Mouse (Mus musculus): ENCODE data around the gene Ate1. TPM values are rescaled to one million over a fixed set of nuclear protein-coding genes. Genes with fewer than 3 reads are reported as not detected.
"Not testable (repeated sequence)": the region's sequence is repeated elsewhere in the genome, so short reads cannot be mapped to it uniquely, and the experiment has no call there.

The Ate1 gene
- polyA plus RNA-seq, 1 experiment, result 10.6 TPM

- Histone ChIP-seq H3K27ac (ENCODE audit: insufficient read depth, low read depth, low read length) (no peak overlapping the region; the same call in 1 of the 2 replicates), H3K36me3 (ENCODE audit: control insufficient read depth, insufficient read depth, low read length) (peaks cover 3% of the 10 kb centered on the region; the same call in 1 of the 2 replicates), H3K4me1 (ENCODE audit: control insufficient read depth, insufficient read depth, low read length) (no peaks in the 10 kb centered on the region), H3K27me3 (replicated peaks; ENCODE audit: control insufficient read depth, insufficient read depth, low read length) (no peaks in the 10 kb centered on the region), H3K4me3 (ENCODE audit: insufficient read depth, low read depth, low read length) (no peak overlapping the region)
- TF ChIP-seq CTCF (conservative IDR thresholded peaks at IDR 0.05; ENCODE audit: insufficient read depth, insufficient read length, low read depth, low read length), result no peak
- WGBS, result 86% methylated on average over 5 of the region's 5 CpGs
- DNase-seq, result no peak
These were observed 17.2 kb downstream of the Ate1 start for GRCm38 (mm10) chr7:130503006-130503405.

GRCm38 (mm10) chr7:130501499-130501898, 18.7 kb downstream of the Ate1 start:
- no peak for DNase-seq
- Histone ChIP-seq H3K27ac (ENCODE audit: insufficient read depth, low read depth, low read length) (no peak overlapping the region), H3K27me3 (replicated peaks; ENCODE audit: control insufficient read depth, insufficient read depth, low read length) (no peaks in the 10 kb centered on the region), H3K4me1 (ENCODE audit: control insufficient read depth, insufficient read depth, low read length) (no peaks in the 10 kb centered on the region), H3K4me3 (ENCODE audit: insufficient read depth, low read depth, low read length) (no peak overlapping the region), H3K36me3 (ENCODE audit: control insufficient read depth, insufficient read depth, low read length) (peaks cover 3% of the 10 kb centered on the region; the same call in 1 of the 2 replicates)
- TF ChIP-seq POLR2A (IDR thresholded peaks at IDR 0.05; ENCODE audit: low read depth, low read length), result no peak
- no peak for TF ChIP-seq CTCF (conservative IDR thresholded peaks at IDR 0.05; ENCODE audit: insufficient read depth, insufficient read length, low read depth, low read length)
- WGBS, result 41% methylated on average over 1 of the region's 1 CpGs

- H3K27ac ChIP-seq (ENCODE audit: insufficient read depth, low read depth, low read length), result no peak overlapping the region
- no peak overlapping the region for H3K4me3 ChIP-seq (ENCODE audit: insufficient read depth, low read depth, low read length)
- WGBS, result 69% methylated on average over 3 of the region's 3 CpGs
- no peaks in the 10 kb centered on the region for H3K27me3 ChIP-seq (replicated peaks; ENCODE audit: control insufficient read depth, insufficient read depth, low read length)
- DNase-seq, result no peak
- TF ChIP-seq POLR2A (IDR thresholded peaks at IDR 0.05; ENCODE audit: low read depth, low read length), result no peak
- TF ChIP-seq CTCF (conservative IDR thresholded peaks at IDR 0.05; ENCODE audit: insufficient read depth, insufficient read length, low read depth, low read length), result no peak
- peaks cover 2% of the 10 kb centered on the region; the same call in 1 of the 2 replicates for H3K36me3 ChIP-seq (ENCODE audit: control insufficient read depth, insufficient read depth, low read length)
- H3K4me1 ChIP-seq (ENCODE audit: control insufficient read depth, insufficient read depth, low read length), result peaks cover 4% of the 10 kb centered on the region; the same call in 1 of the 2 replicates
These were observed 26.8 kb downstream of the Ate1 start for GRCm38 (mm10) chr7:130493346-130493745.

GRCm38 (mm10) chr7:130492026-130492425, 28.1 kb downstream of the Ate1 start:
- TF ChIP-seq POLR2A (IDR thresholded peaks at IDR 0.05; ENCODE audit: low read depth, low read length) (no peak), CTCF (conservative IDR thresholded peaks at IDR 0.05; ENCODE audit: insufficient read depth, insufficient read length, low read depth, low read length) (no peak)
- H3K4me1 ChIP-seq (ENCODE audit: control insufficient read depth, insufficient read depth, low read length), result peaks cover 4% of the 10 kb centered on the region; the same call in 1 of the 2 replicates
- H3K27ac ChIP-seq (ENCODE audit: insufficient read depth, low read depth, low read length), result no peak overlapping the region
- no peaks in the 10 kb centered on the region; the same call in 1 of the 2 replicates for H3K36me3 ChIP-seq (ENCODE audit: control insufficient read depth, insufficient read depth, low read length)
- DNase-seq, result no peak
- no peaks in the 10 kb centered on the region for H3K27me3 ChIP-seq (replicated peaks; ENCODE audit: control insufficient read depth, insufficient read depth, low read length)
- no peak overlapping the region for H3K4me3 ChIP-seq (ENCODE audit: insufficient read depth, low read depth, low read length)

- H3K4me1 ChIP-seq (ENCODE audit: control insufficient read depth, insufficient read depth, low read length); H3K27ac ChIP-seq (ENCODE audit: insufficient read depth, low read depth, low read length); H3K4me3 ChIP-seq (ENCODE audit: insufficient read depth, low read depth, low read length); H3K36me3 ChIP-seq (ENCODE audit: control insufficient read depth, insufficient read depth, low read length); DNase-seq; H3K27me3 ChIP-seq (replicated peaks; ENCODE audit: control insufficient read depth, insufficient read depth, low read length): not testable (repeated sequence)
- 95% methylated on average over 3 of the region's 3 CpGs for WGBS
These were observed 41.2 kb downstream of the Ate1 start for GRCm38 (mm10) chr7:130479003-130479402.

- Histone ChIP-seq H3K27ac (ENCODE audit: insufficient read depth, low read depth, low read length) (no peak overlapping the region), H3K4me1 (ENCODE audit: control insufficient read depth, insufficient read depth, low read length) (no peaks in the 10 kb centered on the region; the same call in 1 of the 2 replicates), H3K4me3 (ENCODE audit: insufficient read depth, low read depth, low read length) (no peak overlapping the region), H3K27me3 (replicated peaks; ENCODE audit: control insufficient read depth, insufficient read depth, low read length) (no peaks in the 10 kb centered on the region), H3K36me3 (ENCODE audit: control insufficient read depth, insufficient read depth, low read length) (peaks cover 2% of the 10 kb centered on the region)
- WGBS, result 30% methylated on average over 2 of the region's 2 CpGs
- TF ChIP-seq POLR2A (IDR thresholded peaks at IDR 0.05; ENCODE audit: low read depth, low read length) (no peak), CTCF (conservative IDR thresholded peaks at IDR 0.05; ENCODE audit: insufficient read depth, insufficient read length, low read depth, low read length) (peak; percentile 92)
- peak; percentile 62 for DNase-seq
These were observed 44.2 kb downstream of the Ate1 start for GRCm38 (mm10) chr7:130475970-130476369.

- H3K4me3 ChIP-seq (ENCODE audit: insufficient read depth, low read depth, low read length), result no peak overlapping the region
- no peak for TF ChIP-seq POLR2A (IDR thresholded peaks at IDR 0.05; ENCODE audit: low read depth, low read length)
- TF ChIP-seq CTCF (conservative IDR thresholded peaks at IDR 0.05; ENCODE audit: insufficient read depth, insufficient read length, low read depth, low read length), result no peak
- H3K27me3 ChIP-seq (replicated peaks; ENCODE audit: control insufficient read depth, insufficient read depth, low read length), result no peaks in the 10 kb centered on the region
- no peaks in the 10 kb centered on the region; the same call in 1 of the 2 replicates for H3K4me1 ChIP-seq (ENCODE audit: control insufficient read depth, insufficient read depth, low read length)
- 79% methylated on average over 3 of the region's 3 CpGs for WGBS
- H3K27ac ChIP-seq (ENCODE audit: insufficient read depth, low read depth, low read length), result no peak overlapping the region
- H3K36me3 ChIP-seq (ENCODE audit: control insufficient read depth, insufficient read depth, low read length), result no peaks in the 10 kb centered on the region
- DNase-seq, result no peak
These were observed 46.3 kb downstream of the Ate1 start for GRCm38 (mm10) chr7:130473881-130474280.

- H3K36me3 ChIP-seq (ENCODE audit: control insufficient read depth, insufficient read depth, low read length), result no peaks in the 10 kb centered on the region
- H3K4me1 ChIP-seq (ENCODE audit: control insufficient read depth, insufficient read depth, low read length), result no peaks in the 10 kb centered on the region; the same call in 1 of the 2 replicates
- 68% methylated on average over 6 of the region's 6 CpGs for WGBS
- H3K4me3 ChIP-seq (ENCODE audit: insufficient read depth, low read depth, low read length), result no peak overlapping the region
- H3K27me3 ChIP-seq (replicated peaks; ENCODE audit: control insufficient read depth, insufficient read depth, low read length), result no peaks in the 10 kb centered on the region
- no peak overlapping the region for H3K27ac ChIP-seq (ENCODE audit: insufficient read depth, low read depth, low read length)
- DNase-seq, result no peak
- TF ChIP-seq POLR2A (IDR thresholded peaks at IDR 0.05; ENCODE audit: low read depth, low read length) (no peak), CTCF (conservative IDR thresholded peaks at IDR 0.05; ENCODE audit: insufficient read depth, insufficient read length, low read depth, low read length) (no peak)
These were observed 47.5 kb downstream of the Ate1 start for GRCm38 (mm10) chr7:130472683-130473082.
